Mouse (Mus musculus): ENCODE results near the gene Pkm. TPM values are rescaled to one million over a fixed set of nuclear protein-coding genes. Genes with fewer than 3 reads are reported as not detected.

The Pkm gene
- polyA plus RNA-seq, 1 experiment, result 2,627 TPM

GRCm38 (mm10) chr9:59654450-59654983, 1.7 kb upstream of the Pkm start:
- no peaks in the 10 kb centered on the region for H3K9me3 ChIP-seq
- H3K36me3 ChIP-seq (replicated peaks; ENCODE audit: low read length), result peaks cover 28% of the 10 kb centered on the region
- peak overlapping the region; percentile 94 for H3K4me3 ChIP-seq (replicated peaks)
- peaks cover 73% of the 10 kb centered on the region for H3K4me1 ChIP-seq
- TF ChIP-seq FLI1 (IDR thresholded peaks at IDR 0.05; ENCODE audit: low read length) (no peak), GATA1 (IDR thresholded peaks at IDR 0.05; ENCODE audit: borderline replicate concordance, low read length) (no peak)
- no peaks in the 10 kb centered on the region for H3K27me3 ChIP-seq (replicated peaks)

DNA sequence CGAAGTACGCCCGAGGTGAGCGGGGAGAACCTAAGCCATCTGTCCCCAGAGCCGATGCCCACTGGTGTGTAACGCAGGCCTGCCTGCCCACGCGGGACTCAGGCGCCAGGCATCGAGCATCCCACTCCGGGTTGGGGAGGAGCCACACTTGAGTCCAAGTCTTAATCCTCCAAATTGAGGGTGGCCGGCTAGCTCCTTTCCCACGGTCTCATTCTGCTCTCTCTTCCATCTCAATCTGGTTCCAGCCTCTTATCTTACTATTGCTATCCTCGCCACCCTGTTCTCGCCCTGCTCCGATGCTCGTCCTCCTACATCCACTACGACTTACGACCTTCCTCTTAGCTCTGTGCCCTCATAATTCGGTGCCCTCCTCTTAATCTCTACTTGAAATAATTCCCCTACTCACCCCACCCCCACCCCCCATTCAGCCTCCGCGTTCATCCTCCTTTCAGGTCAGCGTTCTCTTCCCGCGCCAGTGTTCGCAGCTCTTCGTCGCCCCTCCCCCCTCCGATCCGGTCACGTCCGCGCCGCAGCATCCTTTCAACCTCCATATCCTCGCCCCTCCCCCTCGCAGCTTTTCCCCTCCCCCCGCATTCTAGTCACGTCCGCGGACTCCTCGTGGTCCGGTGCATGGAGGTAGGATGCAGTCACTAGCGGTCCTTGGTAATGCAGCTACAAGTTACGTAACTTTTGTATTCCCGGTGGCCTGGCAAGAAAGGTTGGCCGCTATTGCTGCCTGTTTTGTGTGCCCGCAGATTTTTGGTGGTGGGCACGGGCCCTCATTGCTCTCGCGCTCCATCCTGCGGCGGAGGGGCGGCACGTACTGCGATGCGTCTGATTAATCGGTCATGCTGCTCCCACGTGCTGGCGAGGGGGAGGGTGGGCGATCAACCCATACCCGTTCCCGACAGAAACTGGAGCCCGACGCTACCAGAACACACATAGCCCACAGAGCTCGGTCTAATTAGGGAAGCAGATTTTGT, 758 bp downstream of the Pkm start:
- Histone ChIP-seq H3K36me3 (replicated peaks; ENCODE audit: low read length) (peaks cover 28% of the 10 kb centered on the region), H3K4me3 (replicated peaks) (peak overlapping the region; percentile 94), H3K27me3 (replicated peaks) (no peaks in the 10 kb centered on the region), H3K4me1 (peaks cover 94% of the 10 kb centered on the region), H3K9me3 (no peaks in the 10 kb centered on the region)
- TF ChIP-seq FLI1 (IDR thresholded peaks at IDR 0.05; ENCODE audit: low read length) (no peak), GATA1 (IDR thresholded peaks at IDR 0.05; ENCODE audit: borderline replicate concordance, low read length) (no peak)

GRCm38 (mm10) chr9:59658146-59658545, 2.0 kb downstream of the Pkm start:
- H3K9me3 ChIP-seq, result no peaks in the 10 kb centered on the region
- TF ChIP-seq GATA1 (IDR thresholded peaks at IDR 0.05; ENCODE audit: borderline replicate concordance, low read length) (no peak), FLI1 (IDR thresholded peaks at IDR 0.05; ENCODE audit: low read length) (no peak)
- H3K4me3 ChIP-seq (replicated peaks), result peak overlapping the region; percentile 94
- H3K4me1 ChIP-seq, result peaks cover 94% of the 10 kb centered on the region
- peaks cover 38% of the 10 kb centered on the region for H3K36me3 ChIP-seq (replicated peaks; ENCODE audit: low read length)
- no peaks in the 10 kb centered on the region for H3K27me3 ChIP-seq (replicated peaks)

GRCm38 (mm10) chr9:59659036-59660026, 3.2 kb downstream of the Pkm start:
- TF ChIP-seq FLI1 (IDR thresholded peaks at IDR 0.05; ENCODE audit: low read length), result no peak
- TF ChIP-seq GATA1 (IDR thresholded peaks at IDR 0.05; ENCODE audit: borderline replicate concordance, low read length), result no peak
- peak overlapping the region; percentile 94 for H3K4me3 ChIP-seq (replicated peaks)
- H3K36me3 ChIP-seq (replicated peaks; ENCODE audit: low read length), result peaks cover 50% of the 10 kb centered on the region
- no peaks in the 10 kb centered on the region for H3K27me3 ChIP-seq (replicated peaks)
- peaks cover 94% of the 10 kb centered on the region for H3K4me1 ChIP-seq
- no peaks in the 10 kb centered on the region for H3K9me3 ChIP-seq

GRCm38 (mm10) chr9:59660421-59660820, 4.3 kb downstream of the Pkm start:
- Histone ChIP-seq H3K27me3 (replicated peaks) (no peaks in the 10 kb centered on the region), H3K4me1 (peaks cover 94% of the 10 kb centered on the region), H3K4me3 (replicated peaks) (peak overlapping the region; percentile 94)

GRCm38 (mm10) chr9:59661298-59661975, 5.3 kb downstream of the Pkm start:
- Histone ChIP-seq H3K4me3 (replicated peaks) (peak overlapping the region; percentile 94), H3K4me1 (peaks cover 100% of the 10 kb centered on the region), H3K36me3 (replicated peaks; ENCODE audit: low read length) (peaks cover 71% of the 10 kb centered on the region), H3K27me3 (replicated peaks) (no peaks in the 10 kb centered on the region), H3K9me3 (no peaks in the 10 kb centered on the region)
- TF ChIP-seq GATA1 (IDR thresholded peaks at IDR 0.05; ENCODE audit: borderline replicate concordance, low read length) (no peak), FLI1 (IDR thresholded peaks at IDR 0.05; ENCODE audit: low read length) (no peak)

More at GRCm38 (mm10) chr9:59660421-59660820, 4.3 kb downstream of the Pkm start:
- Histone ChIP-seq H3K36me3 (replicated peaks; ENCODE audit: low read length) (peaks cover 61% of the 10 kb centered on the region), H3K9me3 (no peaks in the 10 kb centered on the region)
- TF ChIP-seq GATA1 (IDR thresholded peaks at IDR 0.05; ENCODE audit: borderline replicate concordance, low read length), result no peak

DNA sequence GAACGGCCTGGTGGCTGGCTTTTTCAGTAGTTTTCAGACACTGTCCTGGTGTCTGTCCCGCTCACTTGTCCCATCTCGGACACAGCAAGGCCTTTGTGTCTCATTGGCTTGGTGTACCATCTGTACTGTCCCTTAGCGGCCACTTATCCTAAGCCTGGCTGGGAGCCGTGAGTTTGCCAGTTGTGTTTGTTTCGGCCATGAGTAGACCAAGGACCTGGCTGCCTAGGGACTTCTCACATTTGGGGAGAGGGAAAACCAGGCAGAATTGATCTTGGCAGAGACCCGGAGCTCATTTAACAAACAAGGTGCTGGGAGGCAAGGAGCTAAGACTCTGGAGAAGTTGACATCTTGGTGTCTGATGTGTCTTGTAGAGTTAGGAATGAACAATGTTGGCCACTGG, 7.1 kb downstream of the Pkm start:
- peak overlapping the region; percentile 31 for H3K4me3 ChIP-seq (replicated peaks)
- peaks cover 100% of the 10 kb centered on the region for H3K4me1 ChIP-seq
- peaks cover 86% of the 10 kb centered on the region for H3K36me3 ChIP-seq (replicated peaks; ENCODE audit: low read length)
- no peaks in the 10 kb centered on the region for H3K27me3 ChIP-seq (replicated peaks)
- TF ChIP-seq FLI1 (IDR thresholded peaks at IDR 0.05; ENCODE audit: low read length) (no peak), GATA1 (IDR thresholded peaks at IDR 0.05; ENCODE audit: borderline replicate concordance, low read length) (no peak)
- no peaks in the 10 kb centered on the region for H3K9me3 ChIP-seq

DNA sequence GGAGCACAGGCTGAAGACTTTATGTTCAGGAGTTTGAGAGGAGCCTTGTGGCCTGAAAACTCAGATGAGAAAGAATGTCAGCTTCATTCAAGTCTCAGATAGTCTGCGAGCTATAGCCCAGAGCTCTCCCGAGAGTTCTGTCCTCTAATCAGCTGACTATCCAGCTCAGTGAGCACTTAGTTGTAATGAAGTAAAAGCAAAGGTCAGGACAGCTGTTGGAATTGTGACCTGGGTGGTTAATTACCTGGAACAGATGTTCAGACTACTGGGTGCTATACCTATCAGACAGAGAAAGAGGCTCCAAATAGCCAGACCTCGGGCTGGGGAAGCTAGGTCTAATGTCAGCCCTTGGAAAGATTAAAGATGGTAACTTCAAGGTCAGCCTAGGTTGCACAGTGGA, 7.8 kb downstream of the Pkm start:
- Histone ChIP-seq H3K36me3 (replicated peaks; ENCODE audit: low read length) (peaks cover 92% of the 10 kb centered on the region), H3K4me1 (peaks cover 99% of the 10 kb centered on the region), H3K27me3 (replicated peaks) (no peaks in the 10 kb centered on the region), H3K4me3 (replicated peaks) (no peak overlapping the region), H3K9me3 (no peaks in the 10 kb centered on the region)
- TF ChIP-seq FLI1 (IDR thresholded peaks at IDR 0.05; ENCODE audit: low read length) (no peak), GATA1 (IDR thresholded peaks at IDR 0.05; ENCODE audit: borderline replicate concordance, low read length) (no peak)
